Mouse (Mus musculus): ENCODE measurements around the gene Smim24. TPM values are rescaled to one million over a fixed set of nuclear protein-coding genes. Genes with fewer than 3 reads are reported as not detected.

Gene Smim24
- polyA plus RNA-seq, 1 experiment: 5.3 TPM

DNA sequence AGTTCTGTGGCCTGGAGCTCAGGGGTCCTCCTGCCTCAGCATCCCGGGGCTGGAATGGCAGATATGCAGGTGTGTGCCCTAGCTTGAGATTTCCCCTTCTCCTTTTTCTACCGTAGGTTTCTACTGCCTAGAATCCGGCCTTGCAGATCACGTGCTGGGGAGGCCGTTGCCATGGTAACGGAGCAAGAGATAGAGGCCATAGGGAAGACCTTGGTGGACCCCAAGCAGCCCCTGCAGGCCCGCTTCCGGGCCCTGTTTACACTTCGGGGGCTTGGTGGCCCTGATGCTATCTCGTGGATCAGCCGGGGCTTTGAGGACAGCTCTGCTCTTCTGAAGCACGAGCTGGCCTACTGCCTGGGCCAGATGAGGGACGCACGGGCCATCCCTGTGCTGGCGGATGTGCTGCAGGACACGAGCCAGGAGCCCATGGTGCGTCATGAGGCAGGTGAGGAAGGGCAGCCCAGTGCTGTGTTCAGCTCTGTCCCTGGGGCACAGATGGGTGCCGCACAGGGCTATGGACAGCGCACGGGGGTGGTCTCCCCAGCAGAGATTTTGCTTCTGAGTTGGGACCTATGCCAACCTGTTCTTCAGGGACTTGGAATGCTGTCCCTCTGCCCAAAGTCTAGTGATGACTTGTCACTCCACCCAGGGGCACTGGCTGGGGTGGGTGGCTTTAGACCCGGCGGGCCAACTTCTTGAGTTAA is 7.1 kb upstream of the Smim24 start:
- no peak overlapping the region for H3K27ac ChIP-seq (ENCODE audit: insufficient read depth, low read length)
- H3K9ac ChIP-seq (ENCODE audit: low read depth, poor library complexity, severe bottlenecking): peak overlapping the region; percentile 78; the same call in 1 of the 2 replicates

DNA sequence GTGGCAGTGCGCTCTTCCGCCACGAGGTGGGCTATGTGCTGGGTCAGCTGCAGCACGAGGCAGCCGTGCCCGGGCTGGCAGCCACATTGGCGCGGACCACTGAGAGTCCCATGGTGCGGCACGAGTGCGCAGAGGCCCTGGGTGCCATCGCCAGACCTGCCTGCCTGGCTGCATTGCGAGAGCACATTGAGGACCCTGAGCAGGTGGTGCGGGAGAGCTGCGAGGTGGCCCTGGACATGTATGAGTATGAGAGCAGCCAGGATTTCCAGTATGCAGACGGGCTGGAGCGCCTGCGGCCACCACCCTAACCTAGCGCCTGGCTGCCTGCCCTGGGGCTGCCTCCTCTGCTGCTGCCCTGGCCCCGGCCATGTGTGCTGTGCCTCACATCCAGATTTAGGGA is 5.1 kb upstream of the Smim24 start:
- Histone ChIP-seq H3K4me3 (ENCODE audit: low read depth, low read length) (no peak overlapping the region), H3K4me1 (ENCODE audit: control insufficient read depth, insufficient read depth, low read length) (no peaks in the 10 kb centered on the region), H3K9ac (ENCODE audit: low read depth, poor library complexity, severe bottlenecking) (no peak overlapping the region), H3K9me3 (replicated peaks; ENCODE audit: control insufficient read depth, insufficient read depth, low read length, poor library complexity, severe bottlenecking) (no peaks in the 10 kb centered on the region), H3K27me3 (ENCODE audit: control insufficient read depth, insufficient read depth, low read length, poor library complexity, severe bottlenecking) (no peaks in the 10 kb centered on the region), H3K27ac (ENCODE audit: insufficient read depth, low read length) (no peak overlapping the region), H3K36me3 (ENCODE audit: control insufficient read depth, insufficient read depth, low read length, poor library complexity, severe bottlenecking) (peaks cover 12% of the 10 kb centered on the region)
- TF ChIP-seq CTCF (IDR thresholded peaks at IDR 0.05; ENCODE audit: low read depth, low read length): no peak
- no peak for TF ChIP-seq POLR2A (IDR thresholded peaks at IDR 0.05; ENCODE audit: insufficient read depth, low read length)
- no peak for TF ChIP-seq EP300 (IDR thresholded peaks at IDR 0.05; ENCODE audit: insufficient read depth, low read depth, low read length)

More for the DNA sequence above, 7.1 kb upstream of the Smim24 start:
- Histone ChIP-seq H3K36me3 (ENCODE audit: control insufficient read depth, insufficient read depth, low read length, poor library complexity, severe bottlenecking) (peaks cover 12% of the 10 kb centered on the region), H3K4me1 (ENCODE audit: control insufficient read depth, insufficient read depth, low read length) (no peaks in the 10 kb centered on the region), H3K27me3 (ENCODE audit: control insufficient read depth, insufficient read depth, low read length, poor library complexity, severe bottlenecking) (no peaks in the 10 kb centered on the region), H3K4me3 (ENCODE audit: low read depth, low read length) (peak overlapping the region; percentile 85), H3K9me3 (replicated peaks; ENCODE audit: control insufficient read depth, insufficient read depth, low read length, poor library complexity, severe bottlenecking) (no peaks in the 10 kb centered on the region)
- no peak for TF ChIP-seq EP300 (IDR thresholded peaks at IDR 0.05; ENCODE audit: insufficient read depth, low read depth, low read length)
- TF ChIP-seq CTCF (IDR thresholded peaks at IDR 0.05; ENCODE audit: low read depth, low read length): no peak
- TF ChIP-seq POLR2A (IDR thresholded peaks at IDR 0.05; ENCODE audit: insufficient read depth, low read length): no peak

DNA sequence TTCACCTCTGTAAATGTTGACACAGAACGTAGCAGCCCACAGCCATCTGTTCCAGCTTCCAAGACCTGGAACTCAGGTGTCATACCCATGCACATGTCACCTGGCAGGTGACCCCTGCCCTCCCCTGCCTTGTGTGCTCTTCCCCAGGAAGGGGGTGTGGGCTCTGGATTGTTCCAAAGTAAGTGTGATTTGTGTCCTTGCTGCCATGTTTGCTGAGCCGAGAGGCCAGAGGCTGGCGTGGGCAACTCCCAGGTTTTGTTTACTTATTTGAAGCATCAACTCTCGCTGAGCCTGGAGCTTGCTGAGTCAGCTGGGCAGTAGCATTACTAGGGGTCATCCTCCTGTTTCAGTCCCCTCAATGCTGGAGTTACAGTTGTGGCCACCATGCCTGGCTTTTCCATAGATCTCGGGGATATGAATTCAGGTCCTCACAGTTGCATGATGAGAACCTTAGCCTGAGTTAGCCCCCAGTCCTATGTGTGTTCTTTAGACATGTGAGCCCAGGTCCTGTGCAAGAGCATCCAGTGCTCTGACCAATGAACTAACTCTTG is 4.3 kb upstream of the Smim24 start, which contains the start of gene Gm48552:
Gene Gm48552, plus strand, starts transcription at position 501 of the 551 bp plus-strand sequence.
- Histone ChIP-seq H3K27ac (ENCODE audit: insufficient read depth, low read length) (no peak within 1 kb of the TSS), H3K36me3 (ENCODE audit: control insufficient read depth, insufficient read depth, low read length, poor library complexity, severe bottlenecking) (peaks cover 12% of the 10 kb centered on the region), H3K9ac (ENCODE audit: low read depth, poor library complexity, severe bottlenecking) (no peak within 1 kb of the TSS), H3K4me1 (ENCODE audit: control insufficient read depth, insufficient read depth, low read length) (peaks cover 3% of the 10 kb centered on the region), H3K4me3 (ENCODE audit: low read depth, low read length) (no peak within 1 kb of the TSS), H3K27me3 (ENCODE audit: control insufficient read depth, insufficient read depth, low read length, poor library complexity, severe bottlenecking) (no peaks in the 10 kb centered on the region), H3K9me3 (replicated peaks; ENCODE audit: control insufficient read depth, insufficient read depth, low read length, poor library complexity, severe bottlenecking) (no peaks in the 10 kb centered on the region)
- TF ChIP-seq POLR2A (IDR thresholded peaks at IDR 0.05; ENCODE audit: insufficient read depth, low read length) (no peak), CTCF (IDR thresholded peaks at IDR 0.05; ENCODE audit: low read depth, low read length) (no peak), EP300 (IDR thresholded peaks at IDR 0.05; ENCODE audit: insufficient read depth, low read depth, low read length) (no peak)

DNA sequence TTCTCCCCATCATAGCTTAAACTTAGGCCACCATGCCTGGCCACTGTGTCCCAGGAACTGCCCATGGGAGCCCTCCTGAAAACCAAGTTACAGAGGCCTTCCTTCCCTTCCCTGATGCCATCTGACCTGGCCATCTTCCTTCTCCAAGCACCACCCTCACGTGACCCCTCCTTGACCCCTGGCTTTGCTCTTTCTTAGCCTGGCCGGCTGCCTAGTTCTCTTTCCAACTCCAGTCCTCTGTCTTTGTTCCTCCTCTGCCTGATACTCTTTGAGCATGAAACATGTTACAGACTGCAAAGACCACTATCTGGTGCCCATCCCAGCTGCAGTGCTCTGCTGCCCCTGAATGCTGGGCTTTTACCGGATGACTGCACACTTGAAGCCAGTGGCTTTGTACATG is 3.5 kb upstream of the Smim24 start:
- H3K27me3 ChIP-seq (ENCODE audit: control insufficient read depth, insufficient read depth, low read length, poor library complexity, severe bottlenecking): no peaks in the 10 kb centered on the region
- H3K4me3 ChIP-seq (ENCODE audit: low read depth, low read length): no peak overlapping the region
- no peak overlapping the region for H3K9ac ChIP-seq (ENCODE audit: low read depth, poor library complexity, severe bottlenecking)
- H3K4me1 ChIP-seq (ENCODE audit: control insufficient read depth, insufficient read depth, low read length): peaks cover 3% of the 10 kb centered on the region
- TF ChIP-seq POLR2A (IDR thresholded peaks at IDR 0.05; ENCODE audit: insufficient read depth, low read length) (no peak), EP300 (IDR thresholded peaks at IDR 0.05; ENCODE audit: insufficient read depth, low read depth, low read length) (no peak), CTCF (IDR thresholded peaks at IDR 0.05; ENCODE audit: low read depth, low read length) (no peak)
- no peak overlapping the region for H3K27ac ChIP-seq (ENCODE audit: insufficient read depth, low read length)
- peaks cover 12% of the 10 kb centered on the region for H3K36me3 ChIP-seq (ENCODE audit: control insufficient read depth, insufficient read depth, low read length, poor library complexity, severe bottlenecking)
- no peaks in the 10 kb centered on the region for H3K9me3 ChIP-seq (replicated peaks; ENCODE audit: control insufficient read depth, insufficient read depth, low read length, poor library complexity, severe bottlenecking)

DNA sequence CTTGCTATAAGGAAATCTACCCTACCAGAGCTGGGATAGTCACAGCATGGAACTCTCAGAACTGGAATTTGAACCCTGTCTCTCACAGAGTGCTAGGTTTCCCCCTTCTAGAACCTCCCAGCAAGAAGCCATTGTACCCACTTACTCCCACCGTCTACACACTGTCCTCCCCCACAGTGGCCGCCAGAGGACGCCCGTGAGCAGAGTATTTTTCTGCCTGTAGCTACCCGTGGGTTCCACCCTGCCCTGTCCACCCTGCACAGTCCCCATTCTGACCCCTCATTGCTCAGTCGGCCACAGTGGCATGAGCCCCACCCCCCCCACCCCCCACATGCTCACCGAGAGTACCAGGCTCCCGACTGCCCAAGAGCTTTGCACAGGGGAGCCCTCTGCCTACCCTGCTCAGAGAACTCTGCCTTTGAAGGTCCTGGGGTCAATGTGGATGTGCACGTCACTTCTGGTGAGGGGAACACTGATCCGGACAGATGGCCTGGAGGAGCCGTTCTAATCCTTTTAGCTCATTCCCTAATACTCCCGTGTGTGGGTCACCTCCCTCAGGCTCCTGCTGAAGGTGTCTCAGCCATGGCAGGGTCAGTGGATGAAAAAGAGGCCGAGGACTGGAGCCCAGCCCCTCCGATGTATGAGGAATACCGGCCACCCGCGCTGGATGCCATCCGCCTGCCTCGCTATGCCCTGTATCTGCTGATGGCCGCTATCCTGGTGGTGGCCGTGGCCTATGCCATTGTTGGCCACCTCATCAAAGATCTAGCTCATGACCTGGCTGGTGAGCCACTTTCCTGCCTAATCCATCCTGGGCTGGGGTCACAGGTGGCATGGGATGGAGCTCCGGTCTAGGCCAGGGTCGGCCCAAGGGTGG is 2.8 kb upstream of the Smim24 start:
- no peaks in the 10 kb centered on the region for H3K9me3 ChIP-seq (replicated peaks; ENCODE audit: control insufficient read depth, insufficient read depth, low read length, poor library complexity, severe bottlenecking)
- H3K9ac ChIP-seq (ENCODE audit: low read depth, poor library complexity, severe bottlenecking): no peak overlapping the region
- H3K4me3 ChIP-seq (ENCODE audit: low read depth, low read length): no peak overlapping the region
- H3K27ac ChIP-seq (ENCODE audit: insufficient read depth, low read length): no peak overlapping the region
- H3K4me1 ChIP-seq (ENCODE audit: control insufficient read depth, insufficient read depth, low read length): peaks cover 3% of the 10 kb centered on the region
- H3K36me3 ChIP-seq (ENCODE audit: control insufficient read depth, insufficient read depth, low read length, poor library complexity, severe bottlenecking): peaks cover 12% of the 10 kb centered on the region
- no peaks in the 10 kb centered on the region for H3K27me3 ChIP-seq (ENCODE audit: control insufficient read depth, insufficient read depth, low read length, poor library complexity, severe bottlenecking)
- TF ChIP-seq CTCF (IDR thresholded peaks at IDR 0.05; ENCODE audit: low read depth, low read length) (peak; percentile 93), POLR2A (IDR thresholded peaks at IDR 0.05; ENCODE audit: insufficient read depth, low read length) (no peak), EP300 (IDR thresholded peaks at IDR 0.05; ENCODE audit: insufficient read depth, low read depth, low read length) (no peak)

Measured in ES-Bruce4 (cell line).